Mouse (Mus musculus): ENCODE results near the gene Zfp866.

GRCm38 (mm10) chr8:69826371-69826770 is 35.4 kb upstream of the Zfp866 start:
- no peak for TF ChIP-seq CTCF (IDR thresholded peaks at IDR 0.05; ENCODE audit: borderline replicate concordance, control insufficient read depth, extremely low read depth, insufficient read depth, low read length, poor library complexity)
- no peak for TF ChIP-seq POLR2A (IDR thresholded peaks at IDR 0.05; ENCODE audit: control insufficient read depth, extremely low read depth, insufficient read depth, low read length, poor library complexity)

Measured in thymus, adult 2 months (tissue).